Mouse (Mus musculus) heart, postnatal 0 days (tissue): ENCODE data around the gene Gm20696. TPM values are rescaled to one million over a fixed set of nuclear protein-coding genes. Genes with fewer than 3 reads are reported as not detected.

Experiments
- ATAC-seq: fragments of 200-750 bp; cut with Nextera tagmentation; 2 replicates; pipeline ENCODE4 v1.8.0; 2017; ENCODE audit warnings: low read depth, moderate number of reproducible peaks, moderate library complexity; ENCODE audit not compliant: insufficient read depth
- DNase-seq: peaks from one replicate; pipeline ENCODE4 v3.0.0-alpha.2; 2016; ENCODE audit warnings: low spot score
- H3K27ac ChIP-seq: fragments of 300-500 bp; sonication (generic); 2 replicates; pipeline ENCODE4 v1.5.1; 2014; ENCODE audit warnings: low read depth, mild to moderate bottlenecking
- H3K27me3 ChIP-seq: fragments of 300-500 bp; sonication (generic); 2 replicates; pipeline ENCODE4 v1.6.1; 2014; ENCODE audit warnings: low read length, mixed read lengths; ENCODE audit not compliant: control insufficient read depth, insufficient read depth
- H3K36me3 ChIP-seq: fragments of 300-500 bp; sonication (generic); replicated peaks from 2 replicates; pipeline ENCODE4 v1.6.1; 2014; ENCODE audit warnings: low read length, mixed read lengths; ENCODE audit not compliant: control insufficient read depth, insufficient read depth
- H3K4me1 ChIP-seq: fragments of 300-500 bp; sonication (generic); 2 replicates; pipeline ENCODE4 v1.6.1; 2014; ENCODE audit warnings: antibody characterized with exemption; ENCODE audit not compliant: control insufficient read depth, insufficient read depth
- H3K4me2 ChIP-seq: fragments of 300-500 bp; sonication (generic); 2 replicates; pipeline ENCODE4 v1.6.1; 2014; ENCODE audit warnings: low read depth, mild to moderate bottlenecking, low read length, moderate library complexity
- H3K4me3 ChIP-seq: fragments of 300-500 bp; sonication (generic); 2 replicates; pipeline ENCODE4 v1.5.1; 2014; ENCODE audit warnings: low read depth, low read length
- H3K9ac ChIP-seq: fragments of 300-500 bp; sonication (generic); replicated peaks from 2 replicates; pipeline ENCODE4 v1.6.1; 2014; ENCODE audit warnings: low read depth, low read length, mixed read lengths
- H3K9me3 ChIP-seq: fragments of 300-500 bp; sonication (generic); replicated peaks from 2 replicates; pipeline ENCODE4 v1.6.1; 2016; ENCODE audit warnings: low read length; ENCODE audit not compliant: control insufficient read depth
- CTCF ChIP-seq: IDR thresholded peaks from 2 replicates; pipeline ENCODE4 v1.5.1; 2016; ENCODE audit warnings: antibody characterized with exemption, control low read depth, low read depth
- EP300 ChIP-seq: IDR thresholded peaks from 2 replicates; pipeline ENCODE4 v1.6.1; 2016; ENCODE audit warnings: antibody characterized with exemption, low read depth
- WGBS: fragments of 180-500 bp; shearing (Covaris S2); extraction: QIAGEN DNeasy Blood & Tissue Kit; methylation state at CpG from one replicate; pipeline ENCODE4 v1.1.7; 2014; 5-methylcytosine and 5-hydroxymethylcytosine counted together
- polyA plus RNA-seq: library from polyadenylated mRNA; unstranded; fragments of >200 nt; fragmentation: Nextera tagmentation; extraction: Ambion mirVana; gene quantifications from 2 replicates; pipeline ENCODE4 v1.2.1, GENCODE M21; 2015
- total RNA-seq: library from RNA; depleted of rRNA; stranded (reverse); fragments of >200 nt; gene quantifications from 2 replicates; pipeline ENCODE4 v1.2.3, GENCODE M21; 2014; ENCODE audit warnings: low replicate concordance

The Gm20696 gene
- total and polyA plus RNA-seq, 2 experiments from 2014 or later = 0.95 to 2.0 TPM

DNA sequence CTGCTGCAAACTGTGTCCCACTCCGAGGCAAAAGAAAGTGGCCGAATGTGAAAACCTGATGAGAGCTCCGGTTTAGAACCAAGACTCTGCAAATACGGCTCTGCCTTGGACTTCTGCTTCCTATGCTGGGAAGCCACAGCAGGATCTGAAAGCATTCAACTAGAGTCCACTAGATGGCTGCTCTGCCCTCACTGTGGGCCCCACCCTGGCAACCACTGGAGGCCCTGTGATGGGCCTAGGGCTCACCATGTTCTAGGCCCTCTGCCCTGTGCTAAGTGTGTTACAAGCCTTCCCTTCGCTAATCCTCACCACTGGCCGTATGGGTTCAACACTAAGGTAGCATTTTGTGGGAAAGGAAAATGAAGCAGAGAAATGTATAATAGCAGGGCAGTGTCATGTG lies 164.3 kb downstream of the Gm20696 start:
- TF ChIP-seq CTCF = peak; percentile 19; the same call in 1 of the 2 replicates
- no peak for TF ChIP-seq EP300
- no peak overlapping the region for H3K4me3 ChIP-seq
- H3K36me3 ChIP-seq = peaks cover 20% of the 10 kb centered on the region; the same call in 1 of the 2 replicates
- no peak overlapping the region for H3K9ac ChIP-seq
- no peaks in the 10 kb centered on the region for H3K9me3 ChIP-seq
- H3K4me1 ChIP-seq = no peaks in the 10 kb centered on the region
- no peak overlapping the region for H3K4me2 ChIP-seq
- no peak for DNase-seq
- H3K27me3 ChIP-seq = no peaks in the 10 kb centered on the region
- peak; percentile 51; the same call in 1 of the 2 replicates for ATAC-seq
- H3K27ac ChIP-seq = no peak overlapping the region
- WGBS = 83% methylated on average over 6 of the region's 6 CpGs

DNA sequence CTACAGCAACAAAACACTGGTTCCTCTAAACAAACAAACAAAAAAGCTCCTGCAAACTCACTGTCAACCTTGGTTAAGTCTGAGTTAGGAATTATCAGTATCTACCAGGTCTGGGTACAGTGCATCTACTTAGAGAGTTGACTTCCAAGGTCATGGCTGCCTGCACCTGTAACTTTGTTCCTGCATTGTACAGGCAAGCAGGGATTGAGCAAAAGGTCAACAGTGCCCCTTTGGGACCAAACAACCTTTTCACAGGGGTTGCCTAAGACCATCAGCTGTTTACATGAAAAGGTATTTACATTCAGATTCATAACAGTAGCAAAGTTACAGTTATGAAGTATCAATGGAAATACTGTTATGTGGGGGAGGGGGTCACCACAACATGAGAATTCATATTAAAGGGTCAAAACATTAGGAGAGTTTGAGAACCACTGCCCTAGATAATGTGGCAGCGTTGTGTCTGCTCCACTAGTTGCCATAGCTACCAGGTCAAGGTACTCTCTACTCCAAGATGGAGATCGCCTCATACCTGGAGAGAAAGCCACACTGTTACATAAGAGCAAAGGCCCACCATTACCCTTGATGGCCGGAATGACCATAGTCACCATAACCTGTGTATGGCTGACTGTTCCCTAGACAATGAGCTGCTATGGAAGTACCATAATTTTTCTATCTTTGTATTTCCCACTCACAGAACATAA lies 165.9 kb downstream of the Gm20696 start:
- Histone ChIP-seq H3K4me1 (no peaks in the 10 kb centered on the region), H3K9me3 (no peaks in the 10 kb centered on the region), H3K36me3 (peaks cover 15% of the 10 kb centered on the region; the same call in 1 of the 2 replicates), H3K9ac (no peak overlapping the region), H3K4me3 (no peak overlapping the region), H3K27me3 (no peaks in the 10 kb centered on the region), H3K27ac (no peak overlapping the region), H3K4me2 (no peak overlapping the region)
- DNase-seq = no peak
- ATAC-seq = no peak
- no peak for TF ChIP-seq CTCF
- TF ChIP-seq EP300 = no peak
- WGBS = 94% methylated on average over 3 of the region's 3 CpGs

DNA sequence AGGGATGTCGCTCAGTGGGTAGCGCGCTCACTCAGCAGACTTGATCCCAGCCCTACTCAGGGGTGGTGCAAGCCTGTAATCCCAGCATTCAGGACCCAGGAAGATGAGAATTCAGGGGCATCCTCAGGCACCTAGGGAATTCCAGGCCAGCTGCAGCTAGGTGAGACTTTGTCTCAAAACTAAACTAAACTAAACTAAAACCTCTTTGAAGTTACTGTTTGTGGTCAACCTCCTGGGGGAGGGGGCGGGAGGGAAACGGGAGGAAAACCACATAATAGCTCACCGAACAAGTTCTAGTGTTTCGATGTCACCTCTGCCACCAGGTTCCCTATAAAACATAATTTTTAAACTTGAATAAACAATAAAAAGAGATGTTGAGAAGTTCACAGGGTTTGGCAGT lies 168.5 kb downstream of the Gm20696 start:
- H3K27me3 ChIP-seq = no peaks in the 10 kb centered on the region

DNA sequence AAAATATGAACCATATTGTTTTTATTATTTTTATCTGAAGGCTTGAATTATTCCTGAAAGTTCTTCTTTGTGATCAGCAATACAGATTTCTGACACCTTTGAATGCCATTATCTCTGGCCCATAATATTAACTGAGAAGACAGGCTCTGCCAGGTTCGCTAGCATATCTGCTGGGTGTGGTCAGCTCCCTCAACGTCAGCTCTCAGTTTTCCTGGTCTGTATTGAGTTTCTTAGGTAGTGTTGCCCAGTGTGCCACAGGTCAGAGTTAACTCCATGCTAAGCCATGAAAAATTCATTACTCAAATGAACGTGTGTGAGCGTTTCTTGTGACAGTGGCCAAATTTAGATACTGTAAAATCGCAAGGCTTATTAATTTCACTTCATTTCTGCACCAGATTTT lies 170.5 kb downstream of the Gm20696 start:
- ATAC-seq = no peak
- Histone ChIP-seq H3K9me3 (no peaks in the 10 kb centered on the region), H3K4me1 (no peaks in the 10 kb centered on the region), H3K36me3 (no peaks in the 10 kb centered on the region), H3K4me3 (no peak overlapping the region), H3K4me2 (no peak overlapping the region), H3K9ac (no peak overlapping the region), H3K27me3 (no peaks in the 10 kb centered on the region), H3K27ac (no peak overlapping the region)
- 63% methylated on average over 5 of the region's 5 CpGs for WGBS
- DNase-seq = no peak
- TF ChIP-seq CTCF (no peak), EP300 (no peak)

More for the DNA sequence above, 168.5 kb downstream of the Gm20696 start:
- no peak overlapping the region for H3K4me2 ChIP-seq
- H3K4me1 ChIP-seq = no peaks in the 10 kb centered on the region
- H3K9ac ChIP-seq = no peak overlapping the region
- ATAC-seq = no peak
- 0 out of 2 replicates have a peak, but pooled peaks cover 1% of the 10 kb centered on the region for H3K36me3 ChIP-seq
- H3K27ac ChIP-seq = no peak overlapping the region
- H3K9me3 ChIP-seq = no peaks in the 10 kb centered on the region
- no peak overlapping the region for H3K4me3 ChIP-seq
- no peak for DNase-seq
- TF ChIP-seq EP300 = no peak
- no peak for TF ChIP-seq CTCF
- WGBS = 92% methylated on average over 7 of the region's 7 CpGs

DNA sequence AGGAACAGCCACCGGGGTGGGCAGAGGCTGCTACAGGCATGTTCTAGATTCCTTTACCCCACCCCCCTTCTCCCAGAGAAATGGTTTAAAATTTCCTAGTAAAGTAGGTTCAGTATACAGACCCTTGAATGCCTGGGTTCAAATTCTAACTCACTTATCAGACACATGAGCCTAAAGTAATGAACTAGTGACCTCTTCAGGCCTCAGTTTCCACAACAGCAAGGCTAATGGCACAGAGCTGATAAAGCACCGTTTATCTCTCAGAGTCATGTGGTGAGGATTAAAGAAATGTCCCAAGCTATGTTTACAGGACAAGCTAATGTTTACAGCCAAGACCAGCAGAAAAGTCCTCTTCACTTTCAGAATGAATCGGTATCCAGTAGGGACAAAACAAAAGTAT lies 173.7 kb downstream of the Gm20696 start:
- no peaks in the 10 kb centered on the region for H3K27me3 ChIP-seq
- H3K27ac ChIP-seq = no peak overlapping the region
- TF ChIP-seq CTCF = no peak
- TF ChIP-seq EP300 = no peak
- H3K4me3 ChIP-seq = no peak overlapping the region
- DNase-seq (no peak), ATAC-seq (no peak)
- no peaks in the 10 kb centered on the region for H3K36me3 ChIP-seq
- no peaks in the 10 kb centered on the region for H3K9me3 ChIP-seq
- 12% methylated on average over 3 of the region's 3 CpGs for WGBS
- H3K4me1 ChIP-seq = no peaks in the 10 kb centered on the region
- no peak overlapping the region for H3K4me2 ChIP-seq
- H3K9ac ChIP-seq = no peak overlapping the region

DNA sequence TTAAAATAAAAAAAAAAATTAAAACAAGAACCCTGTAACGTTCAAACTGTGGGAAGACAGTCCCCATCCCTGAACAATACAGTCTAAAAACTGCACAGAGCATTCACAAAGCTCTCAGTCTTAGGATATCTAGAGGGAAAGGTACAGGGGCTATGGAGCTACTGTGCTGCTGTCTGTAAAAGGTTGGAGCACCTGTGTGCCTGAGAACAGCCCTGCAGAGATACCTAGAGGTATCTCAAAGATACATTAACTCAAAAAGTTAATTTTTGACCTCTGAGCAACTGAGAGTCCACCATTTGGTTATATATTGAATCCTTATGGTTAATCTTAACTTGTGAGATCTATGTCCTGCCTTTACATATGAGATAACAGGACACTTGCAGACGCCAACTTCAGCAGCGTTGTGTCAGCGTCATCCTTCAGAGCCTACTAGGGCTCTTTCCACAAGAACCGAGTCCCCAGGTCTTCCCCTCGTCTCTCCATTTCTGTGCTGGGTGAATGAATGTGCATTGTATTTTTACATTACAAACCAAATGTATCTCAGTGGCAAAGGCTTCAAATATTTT lies 174.5 kb downstream of the Gm20696 start:
- H3K36me3 ChIP-seq = no peaks in the 10 kb centered on the region
- 72% methylated on average over 6 of the region's 6 CpGs for WGBS

More for the DNA sequence above, 174.5 kb downstream of the Gm20696 start:
- Histone ChIP-seq H3K9me3 (no peaks in the 10 kb centered on the region), H3K4me3 (no peak overlapping the region), H3K4me2 (no peak overlapping the region), H3K27me3 (no peaks in the 10 kb centered on the region), H3K9ac (no peak overlapping the region), H3K27ac (no peak overlapping the region), H3K4me1 (no peaks in the 10 kb centered on the region)
- TF ChIP-seq CTCF (no peak), EP300 (no peak)
- no peak for ATAC-seq
- no peak for DNase-seq
